Mouse (Mus musculus): ENCODE results near the gene Tcp1.
"Not testable (repeated sequence)": the region's sequence is repeated elsewhere in the genome, so short reads cannot be mapped to it uniquely, and the experiment has no call there.

Gene Tcp1

GRCm38 (mm10) chr17:12909361-12910280 lies 5.9 kb upstream of the Tcp1 start, which contains the start of gene Pnldc1:
TSS of gene Pnldc1 (minus strand) at chr17:12910230.
- in situ Hi-C loops (cut with MboI; ENCODE audit: unreplicated experiment in 2 of 2), result loop anchor here in 1 of 2 experiments (10.0 kb wide), 1 partner anchor 85 kb away; the partner anchor contains the start of gene Wtap

- in situ Hi-C loops (cut with MboI; ENCODE audit: unreplicated experiment in 2 of 2), result loop anchor here in 1 of 2 experiments (10.0 kb wide), 1 partner anchor 84 kb away; the partner anchor contains the start of gene Wtap
These were observed 5.1 kb upstream of the Tcp1 start for GRCm38 (mm10) chr17:12910391-12910790.

- in situ Hi-C loops (cut with MboI; ENCODE audit: unreplicated experiment in 2 of 2), result loop anchor here (5.0 to 10.0 kb wide), 2 partner anchors 76 to 79 kb away; partner anchors contain the start of gene Wtap (in 2 of the 2)
These were observed 531 bp downstream of the Tcp1 start, which contains the start of gene Mrpl18 for GRCm38 (mm10) chr17:12915881-12916583. TSS of gene Mrpl18 (minus strand) at chr17:12916345.

GRCm38 (mm10) chr17:12916588-12917380 lies 1.3 kb downstream of the Tcp1 start:
- in situ Hi-C loops (cut with MboI; ENCODE audit: unreplicated experiment in 2 of 2), result loop anchor here (5.0 to 10.0 kb wide), 2 partner anchors 76 to 78 kb away; partner anchors contain the start of gene Wtap (in 2 of the 2)

- in situ Hi-C loops (cut with MboI; ENCODE audit: unreplicated experiment in 2 of 2), result no loop called here
These were observed 5.6 kb downstream of the Tcp1 start for GRCm38 (mm10) chr17:12921073-12921472.

GRCm38 (mm10) chr17:12925001-12925400 lies 9.5 kb downstream of the Tcp1 start:
- in situ Hi-C loops (cut with MboI; ENCODE audit: unreplicated experiment in 2 of 2), result no loop called here

GRCm38 (mm10) chr17:12925703-12926180 lies 10.2 kb downstream of the Tcp1 start:
- in situ Hi-C loops (cut with MboI; ENCODE audit: unreplicated experiment in 2 of 2), result no loop called here

- in situ Hi-C loops (cut with MboI; ENCODE audit: unreplicated experiment in 2 of 2), result not testable (repeated sequence)
These were observed 16.1 kb downstream of the Tcp1 start for GRCm38 (mm10) chr17:12931576-12931975.

GRCm38 (mm10) chr17:12935719-12936118 lies 20.2 kb downstream of the Tcp1 start:
- in situ Hi-C loops (cut with MboI; ENCODE audit: unreplicated experiment in 2 of 2), result no loop called here

GRCm38 (mm10) chr17:12937412-12937970 lies 22.0 kb downstream of the Tcp1 start:
- in situ Hi-C loops (cut with MboI; ENCODE audit: unreplicated experiment in 2 of 2), result no loop called here

GRCm38 (mm10) chr17:12938077-12938476 lies 22.6 kb downstream of the Tcp1 start:
- in situ Hi-C loops (cut with MboI; ENCODE audit: unreplicated experiment in 2 of 2), result no loop called here

- in situ Hi-C loops (cut with MboI; ENCODE audit: unreplicated experiment in 2 of 2), result not testable (repeated sequence)
These were observed 24.1 kb downstream of the Tcp1 start for GRCm38 (mm10) chr17:12939377-12940148.

- in situ Hi-C loops (cut with MboI; ENCODE audit: unreplicated experiment in 2 of 2), result no loop called here
These were observed 24.8 kb downstream of the Tcp1 start, which contains the start of gene Acat3 for GRCm38 (mm10) chr17:12940151-12940805. TSS of gene Acat3 (minus strand) at chr17:12940600.

GRCm38 (mm10) chr17:12941543-12942260 lies 26.2 kb downstream of the Tcp1 start:
- in situ Hi-C loops (cut with MboI; ENCODE audit: unreplicated experiment in 2 of 2), result no loop called here

GRCm38 (mm10) chr17:12942459-12943162 lies 27.1 kb downstream of the Tcp1 start:
- in situ Hi-C loops (cut with MboI; ENCODE audit: unreplicated experiment in 2 of 2), result no loop called here

- in situ Hi-C loops (cut with MboI; ENCODE audit: unreplicated experiment in 2 of 2), result no loop called here
These were observed 34.2 kb downstream of the Tcp1 start for GRCm38 (mm10) chr17:12949669-12950068.

- in situ Hi-C loops (cut with MboI; ENCODE audit: unreplicated experiment in 2 of 2), result no loop called here
These were observed 41.2 kb downstream of the Tcp1 start for GRCm38 (mm10) chr17:12956664-12957063.

Measured in v-Abl transformed pro-B cells (cell line).